8 mouse cellular contexts compared by ENCODE assay signal in the genomic region with DNA sequence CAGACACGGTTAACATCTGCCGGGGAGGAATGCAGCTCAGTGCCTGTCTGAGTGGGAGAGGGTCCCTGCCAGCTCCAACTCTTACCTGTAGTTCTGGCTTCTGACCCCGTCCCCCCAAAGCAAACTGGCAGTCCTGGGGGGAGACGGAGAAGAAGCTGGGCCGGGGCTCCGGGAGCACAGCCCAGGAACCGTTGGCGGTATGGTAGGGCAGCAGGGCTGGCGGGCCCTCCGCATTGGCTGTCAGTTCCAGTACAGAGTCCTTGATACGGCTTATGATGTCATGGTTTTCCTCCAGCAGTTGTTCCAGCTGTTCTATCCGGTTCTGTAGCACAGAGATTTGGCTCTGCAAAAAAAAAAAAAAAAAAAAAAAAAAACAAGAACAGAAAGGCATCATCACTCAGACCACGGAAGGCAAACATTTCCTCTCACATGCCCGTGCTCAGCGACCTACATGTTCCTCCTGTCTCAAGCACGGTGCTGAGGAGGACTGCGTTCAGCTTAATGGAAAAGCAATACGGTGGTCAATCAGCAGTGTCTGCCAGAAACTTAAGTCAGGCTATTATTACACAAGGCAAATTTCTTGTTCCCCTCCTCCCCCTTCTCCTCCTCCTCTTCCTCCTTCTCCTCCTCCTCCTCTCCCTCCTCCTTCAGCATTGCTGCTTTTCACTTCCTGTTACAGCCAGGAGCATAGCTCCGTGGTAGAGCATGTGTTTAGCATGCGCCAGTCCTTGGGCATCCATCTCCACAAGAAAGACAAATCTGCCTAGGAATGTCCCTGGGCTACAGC. TPM values are rescaled to one million over a fixed set of nuclear protein-coding genes. Genes with fewer than 3 reads are reported as not detected.
DNase-seq lines count a peak whose midpoint lies in the region; ATAC-seq lines count a peak whose summit lies in the region.

No protein-coding gene starts in this region.

- peak overlapping the region; percentile 78; the same call in 1 of the 2 replicates for H3K4me2 ChIP-seq in lung, embryonic 16.5 days (ENCODE audit: low read depth, low read length)
- peak overlapping the region; percentile 87 for H3K4me2 ChIP-seq in intestine, embryonic 15.5 days (replicated peaks)

- no peaks in the 10 kb centered on the region for H3K9me3 ChIP-seq in lung, embryonic 16.5 days (ENCODE audit: control insufficient read depth, low read length)
- no peaks in the 10 kb centered on the region for H3K9me3 ChIP-seq in intestine, embryonic 15.5 days

- no peak overlapping the region for H3K9ac ChIP-seq in lung, embryonic 16.5 days (ENCODE audit: low read length)
- H3K9ac ChIP-seq in intestine, embryonic 15.5 days, result no peak overlapping the region

- H3K27ac ChIP-seq in lung, embryonic 16.5 days (ENCODE audit: low read length), result 0 out of 2 replicates have a peak overlapping the region, but pooled peaks have one; percentile 3
- H3K27ac ChIP-seq in intestine, embryonic 15.5 days, result 0 out of 2 replicates have a peak overlapping the region, but pooled peaks have one; percentile 2

- 59% methylated on average over 20 of the region's 20 CpGs for WGBS in lung, embryonic 16.5 days
- 61% methylated on average over 20 of the region's 20 CpGs for WGBS in intestine, embryonic 15.5 days

- H3K4me3 ChIP-seq in lung, embryonic 16.5 days (ENCODE audit: low read length), result no peak overlapping the region
- no peak overlapping the region for H3K4me3 ChIP-seq in intestine, embryonic 15.5 days (replicated peaks)

- no peak for DNase-seq in lung, postnatal 4 days
- DNase-seq in embryo, embryonic 10.5 days (ENCODE audit: low spot score), result no peak
- DNase-seq in frontal cortex, adult 2 months (ENCODE audit: extremely low spot score in 1 of 2, low spot score in 1 of 2), result no peak

- no peaks in the 10 kb centered on the region for H3K27me3 ChIP-seq in lung, embryonic 16.5 days (ENCODE audit: control insufficient read depth, insufficient read depth, low read depth, low read length)
- H3K27me3 ChIP-seq in intestine, embryonic 15.5 days (replicated peaks), result no peaks in the 10 kb centered on the region

- ATAC-seq in lung, embryonic 16.5 days (ENCODE audit: low read depth), result no peak
- ATAC-seq in common myeloid progenitor, adult 5-6 weeks (replicated peaks; ENCODE audit: low read depth, poor library complexity, severe bottlenecking), result peak; percentile 60
- no peak for ATAC-seq in intestine, embryonic 15.5 days
- peak; percentile 21 for ATAC-seq in neutrophil, adult 5-6 weeks (ENCODE audit: extremely low read depth, insufficient number of reproducible peaks, low FRiP score, poor library complexity, severe bottlenecking)
- no peak for ATAC-seq in frontal cortex, adult (ENCODE audit: low TSS enrichment)

- peaks cover 21% of the 10 kb centered on the region for H3K4me1 ChIP-seq in lung, embryonic 16.5 days (replicated peaks; ENCODE audit: control insufficient read depth, insufficient read depth, low read length)
- peaks cover 16% of the 10 kb centered on the region for H3K4me1 ChIP-seq in intestine, embryonic 15.5 days (replicated peaks)

- peaks cover 33% of the 10 kb centered on the region for H3K36me3 ChIP-seq in lung, embryonic 16.5 days (ENCODE audit: control insufficient read depth, insufficient read depth, low read length)
- peaks cover 29% of the 10 kb centered on the region for H3K36me3 ChIP-seq in intestine, embryonic 15.5 days

RNA-seq across cellular contexts. Expression of a gene that starts 2.3 kb away (rescaled TPM):
- 20.4 and 21.1 TPM in 2 replicates for polyA plus RNA-seq in lung, embryonic 16.5 days (2015; fragmentation: Nextera tagmentation; extraction: Ambion mirVana)
- 36.1 and 38.4 TPM in 2 replicates for total RNA-seq in common myeloid progenitor, adult 5-6 weeks (2017)
- 13.1 and 14.7 TPM in 2 replicates for polyA plus RNA-seq in intestine, embryonic 15.5 days (2015; fragmentation: Nextera tagmentation; extraction: Ambion mirVana)
- total RNA-seq in neutrophil, adult 5-6 weeks (2017), result 46.7 and 58.4 TPM in 2 replicates
- polyA plus RNA-seq in frontal cortex, adult 2 months (2012; rRNA removed), result 123 and 129 TPM in 2 replicates

RNA-seq across cellular contexts. Expression of a gene that starts 18.9 kb away (rescaled TPM):
- 18.5 and 19.3 TPM in 2 replicates for polyA plus RNA-seq in lung, embryonic 16.5 days (2015; fragmentation: Nextera tagmentation; extraction: Ambion mirVana)
- 70.4 and 105 TPM in 2 replicates for total RNA-seq in common myeloid progenitor, adult 5-6 weeks (2017)
- polyA plus RNA-seq in intestine, embryonic 15.5 days (2015; fragmentation: Nextera tagmentation; extraction: Ambion mirVana), result 11.2 and 11.5 TPM in 2 replicates
- total RNA-seq in neutrophil, adult 5-6 weeks (2017), result 221 and 270 TPM in 2 replicates
- polyA plus RNA-seq in frontal cortex, adult 2 months (2012; rRNA removed), result 5.4 and 6.1 TPM in 2 replicates

RNA-seq across cellular contexts. Expression of a gene that starts 25.9 kb away (rescaled TPM):
- polyA plus RNA-seq in lung, embryonic 16.5 days (2015; fragmentation: Nextera tagmentation; extraction: Ambion mirVana), result 20.9 and 21.9 TPM in 2 replicates
- total RNA-seq in common myeloid progenitor, adult 5-6 weeks (2017), result 10.5 and 18.4 TPM in 2 replicates
- polyA plus RNA-seq in intestine, embryonic 15.5 days (2015; fragmentation: Nextera tagmentation; extraction: Ambion mirVana), result 14.7 and 15.4 TPM in 2 replicates
- 6.6 and 19.4 TPM in 2 replicates for total RNA-seq in neutrophil, adult 5-6 weeks (2017)
- polyA plus RNA-seq in frontal cortex, adult 2 months (2012; rRNA removed), result 46.8 and 61.2 TPM in 2 replicates

RNA-seq across cellular contexts. Expression of a gene that starts 28.0 kb away (rescaled TPM):
- polyA plus RNA-seq in lung, embryonic 16.5 days (2015; fragmentation: Nextera tagmentation; extraction: Ambion mirVana), result 40.8 and 42.3 TPM in 2 replicates
- total RNA-seq in common myeloid progenitor, adult 5-6 weeks (2017), result 15.3 and 15.8 TPM in 2 replicates
- polyA plus RNA-seq in intestine, embryonic 15.5 days (2015; fragmentation: Nextera tagmentation; extraction: Ambion mirVana), result 37.0 and 37.6 TPM in 2 replicates
- 44.4 and 48.0 TPM in 2 replicates for total RNA-seq in neutrophil, adult 5-6 weeks (2017)
- polyA plus RNA-seq in frontal cortex, adult 2 months (2012; rRNA removed), result 51.4 and 52.5 TPM in 2 replicates

RNA-seq across cellular contexts. Expression of a gene that starts 36.4 kb away (rescaled TPM):
- polyA plus RNA-seq in lung, embryonic 16.5 days (2015; fragmentation: Nextera tagmentation; extraction: Ambion mirVana), result 12.6 and 12.7 TPM in 2 replicates
- total RNA-seq in common myeloid progenitor, adult 5-6 weeks (2017), result 12.2 and 14.4 TPM in 2 replicates
- polyA plus RNA-seq in intestine, embryonic 15.5 days (2015; fragmentation: Nextera tagmentation; extraction: Ambion mirVana), result 9.3 and 10.7 TPM in 2 replicates
- total RNA-seq in neutrophil, adult 5-6 weeks (2017), result 63.9 and 69.6 TPM in 2 replicates
- polyA plus RNA-seq in frontal cortex, adult 2 months (2012; rRNA removed), result 24.2 and 26.3 TPM in 2 replicates

Comparison
In these comparisons a context has a peak if more than half of its experiments do, and no peak if none do; other contexts are left out.
1. ATAC-seq: peak in common myeloid progenitor, adult 5-6 weeks (single experiment) and neutrophil, adult 5-6 weeks (single experiment); none in lung, embryonic 16.5 days (single experiment), intestine, embryonic 15.5 days (single experiment) and frontal cortex, adult (single experiment).